Mouse (Mus musculus) heart, embryonic 11.5 days (tissue): ENCODE measurements around the gene Gm12800. TPM values are rescaled to one million over a fixed set of nuclear protein-coding genes. Genes with fewer than 3 reads are reported as not detected.

Experiments
- polyA plus RNA-seq: library from polyadenylated mRNA; unstranded; fragments of >200 nt; fragmentation: Nextera tagmentation; extraction: Ambion mirVana; gene quantifications from 2 replicates; pipeline ENCODE4 v1.2.1, GENCODE M21; 2014

Gene Gm12800
- polyA plus RNA-seq, 1 experiment from 2014 or later = not detected

Other genes starting within 250 kb of the Gm12800 start
- gene Lepr, start 191.7 kb upstream of the Gm12800 start, polyA plus RNA-seq = 1.6 and 1.8 TPM in 2 replicates
- not detected in 2 replicates for gene B020004J07Rik, start 65.1 kb upstream of the Gm12800 start, polyA plus RNA-seq
- not detected in 2 replicates for gene C130073F10Rik, start 15.3 kb upstream of the Gm12800 start, polyA plus RNA-seq
- not detected in 2 replicates for gene Gm12794, start 31.3 kb downstream of the Gm12800 start, polyA plus RNA-seq
- gene Gm12790, start 71.9 kb downstream of the Gm12800 start, polyA plus RNA-seq = not detected in 2 replicates
- gene Gm12789, start 77.5 kb downstream of the Gm12800 start, polyA plus RNA-seq = not detected in 2 replicates
- 21.5 and 23.9 TPM in 2 replicates for gene Pde4b, start 178.4 kb downstream of the Gm12800 start, polyA plus RNA-seq